In the genomic region with DNA sequence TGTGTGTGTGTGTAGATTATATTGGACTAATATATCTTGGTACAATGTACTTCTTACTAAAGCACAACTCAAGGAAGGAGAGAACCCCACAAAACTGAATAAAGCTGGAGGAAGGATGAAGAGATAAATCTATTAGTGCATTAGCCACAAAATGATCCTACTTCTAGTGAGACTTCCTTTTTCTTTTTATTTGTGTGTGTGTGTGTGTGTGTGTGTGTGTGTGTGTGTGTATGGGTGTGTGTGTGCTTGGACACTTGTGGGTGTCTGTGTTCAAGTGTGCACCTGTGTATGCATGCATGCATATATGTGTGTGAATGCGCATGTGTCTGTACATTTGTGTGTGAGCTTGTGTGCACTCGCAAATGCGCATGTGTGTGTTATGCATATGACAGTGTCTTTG, we compare ENCODE assay signal across 27 mouse cellular contexts. TPM values are rescaled to one million over a fixed set of nuclear protein-coding genes. Genes with fewer than 3 reads are reported as not detected.
"Had no signal": no experiment of that assay in that cellular context is flagged by ENCODE, and none has a peak within 500 bp of the region (broad histone marks: within the 10 kb centered on the region; RNA-seq: fewer than 3 reads in every experiment).

No protein-coding gene starts in this region.

- DNase-seq: cerebellum, adult 8-10 months; cerebellum, adult 9-11 months; cerebellum, postnatal 10 days; cerebellum, postnatal 14 days; cerebellum, postnatal 25 days; cerebellum, postnatal 36 days; embryo, embryonic 11 days; forebrain, postnatal 0 days; gastrocnemius, adult 2 months; gastrocnemius, postnatal 10 days; gastrocnemius, postnatal 14 days; gastrocnemius, postnatal 25 days; gastrocnemius, postnatal 36 days; heart, adult 11 months; heart, adult 18-20 months; heart, adult 2 months had no signal

- H3K27ac ChIP-seq: embryonic facial prominence, embryonic 10.5 days; embryonic facial prominence, embryonic 12.5 days; embryonic facial prominence, embryonic 13.5 days; embryonic facial prominence, embryonic 15.5 days; forebrain, embryonic 10.5 days; forebrain, embryonic 12.5 days; forebrain, embryonic 13.5 days; forebrain, embryonic 15.5 days; gastrocnemius, adult 2 months; heart, adult 2 months had no signal

- H3K36me3 ChIP-seq: embryonic facial prominence, embryonic 10.5 days; embryonic facial prominence, embryonic 12.5 days; embryonic facial prominence, embryonic 13.5 days; embryonic facial prominence, embryonic 15.5 days; forebrain, embryonic 10.5 days; forebrain, embryonic 12.5 days; forebrain, embryonic 15.5 days had no signal

- H3K9ac ChIP-seq: embryonic facial prominence, embryonic 12.5 days; embryonic facial prominence, embryonic 13.5 days; embryonic facial prominence, embryonic 15.5 days; forebrain, embryonic 12.5 days; forebrain, embryonic 13.5 days; forebrain, embryonic 15.5 days; forebrain, postnatal 0 days had no signal

- H3K4me3 ChIP-seq: embryonic facial prominence, embryonic 10.5 days; embryonic facial prominence, embryonic 12.5 days; embryonic facial prominence, embryonic 13.5 days; embryonic facial prominence, embryonic 15.5 days; erythroblast, embryonic 14.5 days; forebrain, embryonic 10.5 days; forebrain, embryonic 12.5 days; forebrain, embryonic 13.5 days; forebrain, embryonic 15.5 days; gastrocnemius, adult 2 months; heart, adult 2 months had no signal

- H3K9me3 ChIP-seq: embryonic facial prominence, embryonic 10.5 days; embryonic facial prominence, embryonic 12.5 days; embryonic facial prominence, embryonic 13.5 days; embryonic facial prominence, embryonic 15.5 days; forebrain, embryonic 10.5 days; forebrain, embryonic 12.5 days; forebrain, embryonic 13.5 days; forebrain, embryonic 15.5 days had no signal

- ATAC-seq: forebrain, embryonic 13.5 days; forebrain, embryonic 14.5 days; forebrain, embryonic 15.5 days; forebrain, embryonic 16.5 days; forebrain, postnatal 0 days had no signal

- H3K27me3 ChIP-seq: embryonic facial prominence, embryonic 12.5 days; embryonic facial prominence, embryonic 13.5 days; embryonic facial prominence, embryonic 15.5 days; forebrain, embryonic 13.5 days; forebrain, embryonic 15.5 days had no signal

- H3K4me2 ChIP-seq: embryonic facial prominence, embryonic 12.5 days; embryonic facial prominence, embryonic 13.5 days; embryonic facial prominence, embryonic 15.5 days; forebrain, embryonic 12.5 days; forebrain, embryonic 13.5 days; forebrain, embryonic 15.5 days had no signal

- H3K4me1 ChIP-seq: embryonic facial prominence, embryonic 12.5 days had no signal

RNA-seq across cellular contexts. Expression of a gene that starts 32.8 kb away (rescaled TPM):
- polyA plus RNA-seq: erythroblast, embryonic 14.5 days had no signal
